Mouse (Mus musculus): ENCODE data around the gene Accsl. TPM values are rescaled to one million over a fixed set of nuclear protein-coding genes. Genes with fewer than 3 reads are reported as not detected.

The Accsl gene
- polyA plus RNA-seq, 1 experiment from 2014 or later: not detected

GRCm38 (mm10) chr2:93811812-93812211 lies 57.1 kb downstream of the Accsl start:
- Histone ChIP-seq H3K36me3 (ENCODE audit: control insufficient read depth, insufficient read depth, low read length) (peaks cover 2% of the 10 kb centered on the region; the same call in 1 of the 2 replicates), H3K9me3 (ENCODE audit: control insufficient read depth, low read length) (no peaks in the 10 kb centered on the region), H3K27ac (replicated peaks) (no peak overlapping the region), H3K4me2 (replicated peaks; ENCODE audit: low read depth) (no peak overlapping the region), H3K4me3 (ENCODE audit: low read depth, low read length) (no peak overlapping the region), H3K4me1 (replicated peaks; ENCODE audit: control insufficient read depth, insufficient read depth) (no peaks in the 10 kb centered on the region), H3K27me3 (ENCODE audit: control insufficient read depth, insufficient read depth, low read length) (no peaks in the 10 kb centered on the region), H3K9ac (ENCODE audit: low read length) (no peak overlapping the region)
- DNase-seq (ENCODE audit: low spot score) (peak; percentile 73), ATAC-seq (ENCODE audit: low FRiP score, low TSS enrichment) (no peak)
- WGBS: 43% methylated on average over 4 of the region's 4 CpGs
- TF ChIP-seq EP300 (optimal IDR thresholded peaks at IDR 0.05): no peak
- peak; percentile 89 for TF ChIP-seq CTCF (IDR thresholded peaks at IDR 0.05; ENCODE audit: low read depth)

DNA sequence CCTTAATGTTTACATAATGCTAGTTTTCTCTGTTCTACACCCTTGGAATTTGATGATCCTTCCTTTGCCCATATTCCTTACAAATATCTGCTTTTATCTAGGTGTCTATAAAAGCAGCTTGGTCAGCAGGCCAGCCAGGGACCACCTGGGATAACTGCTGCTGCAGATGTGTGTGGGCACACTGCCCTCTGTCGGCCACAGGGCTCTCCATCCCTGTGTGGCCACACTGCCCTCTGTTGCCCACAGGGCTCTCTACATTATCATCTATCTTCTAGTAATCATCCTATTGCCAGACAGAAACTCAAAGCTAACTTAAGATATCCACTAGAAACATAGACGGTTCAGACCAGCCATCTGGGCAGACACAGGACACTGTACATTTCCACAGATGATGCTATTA lies 59.0 kb downstream of the Accsl start:
- 16% methylated on average over 2 of the region's 2 CpGs for WGBS
- TF ChIP-seq CTCF (IDR thresholded peaks at IDR 0.05; ENCODE audit: low read depth) (peak; percentile 93), EP300 (optimal IDR thresholded peaks at IDR 0.05) (no peak)
- Histone ChIP-seq H3K9ac (ENCODE audit: low read length) (no peak overlapping the region), H3K27ac (replicated peaks) (no peak overlapping the region), H3K4me1 (replicated peaks; ENCODE audit: control insufficient read depth, insufficient read depth) (no peaks in the 10 kb centered on the region), H3K4me2 (replicated peaks; ENCODE audit: low read depth) (no peak overlapping the region), H3K36me3 (ENCODE audit: control insufficient read depth, insufficient read depth, low read length) (peaks cover 9% of the 10 kb centered on the region; the same call in 1 of the 2 replicates), H3K4me3 (ENCODE audit: low read depth, low read length) (no peak overlapping the region), H3K9me3 (ENCODE audit: control insufficient read depth, low read length) (no peaks in the 10 kb centered on the region), H3K27me3 (ENCODE audit: control insufficient read depth, insufficient read depth, low read length) (no peaks in the 10 kb centered on the region)
- ATAC-seq (ENCODE audit: low FRiP score, low TSS enrichment): no peak; the same call in 1 of the 2 replicates
- DNase-seq (ENCODE audit: low spot score): peak; percentile 46

GRCm38 (mm10) chr2:93808071-93808470 lies 60.9 kb downstream of the Accsl start:
- 83% methylated on average over 5 of the region's 5 CpGs for WGBS

DNA sequence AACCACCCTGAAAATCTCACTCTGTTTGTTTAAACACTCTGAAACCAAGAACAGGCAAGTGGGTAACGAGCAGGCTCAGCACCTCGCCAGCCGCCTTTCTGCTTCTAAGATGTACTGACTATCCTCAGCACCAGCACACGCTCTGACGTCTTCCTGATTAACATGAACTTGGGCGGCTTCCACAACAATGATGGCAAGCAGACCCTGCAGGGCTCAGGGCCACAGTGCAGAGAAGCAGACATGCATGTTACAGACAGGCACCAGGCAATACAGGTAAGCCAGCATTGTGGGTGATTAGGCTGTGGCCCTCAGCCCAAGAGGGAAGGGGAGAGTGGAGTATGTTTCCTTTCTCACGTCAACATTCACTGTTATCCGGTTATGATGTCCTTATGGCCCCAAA lies 61.5 kb downstream of the Accsl start:
- no peak overlapping the region for H3K9ac ChIP-seq (ENCODE audit: low read length)
- ATAC-seq (ENCODE audit: low FRiP score, low TSS enrichment): no peak
- WGBS: 79% methylated on average over 8 of the region's 8 CpGs
- H3K4me2 ChIP-seq (replicated peaks; ENCODE audit: low read depth): no peak overlapping the region
- no peaks in the 10 kb centered on the region for H3K4me1 ChIP-seq (replicated peaks; ENCODE audit: control insufficient read depth, insufficient read depth)
- no peaks in the 10 kb centered on the region for H3K9me3 ChIP-seq (ENCODE audit: control insufficient read depth, low read length)
- no peak for TF ChIP-seq CTCF (IDR thresholded peaks at IDR 0.05; ENCODE audit: low read depth)
- no peak for TF ChIP-seq EP300 (optimal IDR thresholded peaks at IDR 0.05)
- H3K4me3 ChIP-seq (ENCODE audit: low read depth, low read length): no peak overlapping the region
- DNase-seq (ENCODE audit: low spot score): no peak
- H3K36me3 ChIP-seq (ENCODE audit: control insufficient read depth, insufficient read depth, low read length): peaks cover 9% of the 10 kb centered on the region; the same call in 1 of the 2 replicates
- no peak overlapping the region for H3K27ac ChIP-seq (replicated peaks)
- no peaks in the 10 kb centered on the region for H3K27me3 ChIP-seq (ENCODE audit: control insufficient read depth, insufficient read depth, low read length)

More at GRCm38 (mm10) chr2:93808071-93808470, 60.9 kb downstream of the Accsl start:
- Histone ChIP-seq H3K4me2 (replicated peaks; ENCODE audit: low read depth) (no peak overlapping the region), H3K9me3 (ENCODE audit: control insufficient read depth, low read length) (no peaks in the 10 kb centered on the region), H3K9ac (ENCODE audit: low read length) (no peak overlapping the region), H3K27ac (replicated peaks) (no peak overlapping the region), H3K4me3 (ENCODE audit: low read depth, low read length) (no peak overlapping the region), H3K36me3 (ENCODE audit: control insufficient read depth, insufficient read depth, low read length) (peaks cover 9% of the 10 kb centered on the region; the same call in 1 of the 2 replicates), H3K4me1 (replicated peaks; ENCODE audit: control insufficient read depth, insufficient read depth) (no peaks in the 10 kb centered on the region), H3K27me3 (ENCODE audit: control insufficient read depth, insufficient read depth, low read length) (no peaks in the 10 kb centered on the region)
- DNase-seq (ENCODE audit: low spot score) (no peak), ATAC-seq (ENCODE audit: low FRiP score, low TSS enrichment) (no peak)
- TF ChIP-seq CTCF (IDR thresholded peaks at IDR 0.05; ENCODE audit: low read depth) (no peak), EP300 (optimal IDR thresholded peaks at IDR 0.05) (no peak)

DNA sequence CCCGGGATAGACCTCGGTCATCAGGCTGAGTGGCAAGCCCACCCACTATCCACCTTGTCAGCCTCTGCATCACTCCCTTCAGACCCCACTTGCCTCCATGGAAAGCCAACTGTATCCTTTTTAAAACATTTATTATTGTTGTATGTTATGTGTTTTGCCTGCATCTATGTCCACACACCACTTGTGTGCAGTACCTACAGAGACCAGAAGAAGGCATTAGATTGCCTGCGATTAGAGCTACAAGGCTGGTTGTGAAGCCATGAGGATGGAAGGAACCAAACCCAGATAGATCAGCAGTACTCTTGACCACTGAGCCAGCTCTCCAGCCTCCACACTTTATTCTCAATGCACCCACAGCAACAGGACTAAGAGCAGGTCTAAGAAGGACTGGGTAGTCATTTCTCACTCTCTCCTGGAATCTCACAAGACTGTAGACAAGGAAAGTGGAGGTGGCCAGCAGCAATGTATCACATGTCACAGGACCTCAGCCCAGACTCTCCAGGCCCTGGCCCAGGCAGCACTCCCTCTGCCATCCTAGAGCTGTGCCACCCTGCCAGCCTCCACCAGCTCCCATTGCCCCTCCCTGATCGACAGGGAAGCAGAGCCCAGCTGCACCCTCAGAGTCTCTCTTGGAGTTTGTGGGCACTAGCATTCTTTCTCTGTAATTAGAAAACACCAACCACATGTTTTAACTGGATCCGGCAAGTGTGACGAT lies 62.3 kb downstream of the Accsl start:
- no peaks in the 10 kb centered on the region for H3K4me1 ChIP-seq (replicated peaks; ENCODE audit: control insufficient read depth, insufficient read depth)
- no peak for DNase-seq (ENCODE audit: low spot score)
- 91% methylated on average over 6 of the region's 6 CpGs for WGBS
- H3K36me3 ChIP-seq (ENCODE audit: control insufficient read depth, insufficient read depth, low read length): peaks cover 12% of the 10 kb centered on the region; the same call in 1 of the 2 replicates
- H3K4me3 ChIP-seq (ENCODE audit: low read depth, low read length): no peak overlapping the region
- ATAC-seq (ENCODE audit: low FRiP score, low TSS enrichment): no peak
- no peak overlapping the region for H3K9ac ChIP-seq (ENCODE audit: low read length)
- H3K27ac ChIP-seq (replicated peaks): no peak overlapping the region
- TF ChIP-seq EP300 (optimal IDR thresholded peaks at IDR 0.05): no peak
- TF ChIP-seq CTCF (IDR thresholded peaks at IDR 0.05; ENCODE audit: low read depth): peak; percentile 44
- no peaks in the 10 kb centered on the region for H3K27me3 ChIP-seq (ENCODE audit: control insufficient read depth, insufficient read depth, low read length)
- no peak overlapping the region for H3K4me2 ChIP-seq (replicated peaks; ENCODE audit: low read depth)
- no peaks in the 10 kb centered on the region for H3K9me3 ChIP-seq (ENCODE audit: control insufficient read depth, low read length)

GRCm38 (mm10) chr2:93805523-93805922 lies 63.4 kb downstream of the Accsl start:
- Histone ChIP-seq H3K27me3 (ENCODE audit: control insufficient read depth, insufficient read depth, low read length) (no peaks in the 10 kb centered on the region), H3K9me3 (ENCODE audit: control insufficient read depth, low read length) (no peaks in the 10 kb centered on the region), H3K4me2 (replicated peaks; ENCODE audit: low read depth) (no peak overlapping the region), H3K9ac (ENCODE audit: low read length) (no peak overlapping the region), H3K27ac (replicated peaks) (no peak overlapping the region), H3K4me3 (ENCODE audit: low read depth, low read length) (no peak overlapping the region), H3K36me3 (ENCODE audit: control insufficient read depth, insufficient read depth, low read length) (peaks cover 13% of the 10 kb centered on the region; the same call in 1 of the 2 replicates), H3K4me1 (replicated peaks; ENCODE audit: control insufficient read depth, insufficient read depth) (no peaks in the 10 kb centered on the region)
- TF ChIP-seq EP300 (optimal IDR thresholded peaks at IDR 0.05) (no peak), CTCF (IDR thresholded peaks at IDR 0.05; ENCODE audit: low read depth) (no peak)
- no peak for ATAC-seq (ENCODE audit: low FRiP score, low TSS enrichment)
- no peak for DNase-seq (ENCODE audit: low spot score)
- 87% methylated on average over 4 of the region's 4 CpGs for WGBS

Other genes with a start within 250 kb of the Accsl start
- 0.05 and 0.06 TPM in 2 replicates for gene Alx4, start 226.8 kb downstream of the Accsl start, polyA plus RNA-seq (2015; fragmentation: Nextera tagmentation; extraction: Ambion mirVana)
- gene Ext2, start 46.6 kb downstream of the Accsl start, polyA plus RNA-seq (2015; fragmentation: Nextera tagmentation; extraction: Ambion mirVana): 51.0 and 51.2 TPM in 2 replicates
- gene Accs, start 19.2 kb downstream of the Accsl start, polyA plus RNA-seq (2015; fragmentation: Nextera tagmentation; extraction: Ambion mirVana): 4.7 and 5.0 TPM in 2 replicates
- gene Gm13889, start 88.0 kb upstream of the Accsl start, polyA plus RNA-seq (2015; fragmentation: Nextera tagmentation; extraction: Ambion mirVana): 70.7 and 82.0 TPM in 2 replicates
- not detected in 2 replicates for gene Gm27027, start 127.2 kb upstream of the Accsl start, polyA plus RNA-seq (2015; fragmentation: Nextera tagmentation; extraction: Ambion mirVana)
- 46.2 and 50.4 TPM in 2 replicates for gene Alkbh3, start 141.7 kb upstream of the Accsl start, polyA plus RNA-seq (2015; fragmentation: Nextera tagmentation; extraction: Ambion mirVana)

Data from stomach, postnatal 0 days (tissue).